Mouse (Mus musculus) liver, embryonic 13.5 days (tissue): ENCODE measurements around the gene Rhof. TPM values are rescaled to one million over a fixed set of nuclear protein-coding genes. Genes with fewer than 3 reads are reported as not detected.

Experiments
- ATAC-seq: fragments of 200-750 bp; cut with Nextera tagmentation; 2 replicates; pipeline ENCODE4 v1.8.0; 2017; ENCODE audit warnings: low read depth, mild to moderate bottlenecking, moderate number of reproducible peaks, moderate library complexity
- DNase-seq: peaks from one replicate; pipeline ENCODE4 v3.0.0; 2022
- H3K27ac ChIP-seq: fragments of 300-500 bp; sonication (generic); 2 replicates; pipeline ENCODE4 v1.5.1; 2015; ENCODE audit warnings: moderate library complexity, mild to moderate bottlenecking, inconsistent platforms
- H3K27me3 ChIP-seq: fragments of 300-500 bp; sonication (generic); 2 replicates; pipeline ENCODE4 v1.6.1; 2015; ENCODE audit warnings: mild to moderate bottlenecking, inconsistent platforms
- H3K36me3 ChIP-seq: fragments of 300-500 bp; sonication (generic); 2 replicates; pipeline ENCODE4 v1.6.1; 2015; ENCODE audit warnings: mild to moderate bottlenecking, inconsistent platforms
- H3K4me1 ChIP-seq: fragments of 300-500 bp; sonication (generic); replicated peaks from 2 replicates; pipeline ENCODE4 v1.6.1; 2015; ENCODE audit warnings: inconsistent platforms
- H3K4me2 ChIP-seq: fragments of 300-500 bp; sonication (generic); 2 replicates; pipeline ENCODE4 v1.6.1; 2015; ENCODE audit warnings: inconsistent platforms, mild to moderate bottlenecking, moderate library complexity
- H3K4me3 ChIP-seq: fragments of 300-500 bp; sonication (generic); replicated peaks from 2 replicates; pipeline ENCODE4 v1.5.1; 2015; ENCODE audit warnings: mild to moderate bottlenecking, inconsistent platforms
- H3K9ac ChIP-seq: fragments of 300-500 bp; sonication (generic); 2 replicates; pipeline ENCODE4 v1.6.1; 2015; ENCODE audit warnings: mild to moderate bottlenecking, inconsistent platforms
- H3K9me3 ChIP-seq: fragments of 300-500 bp; sonication (generic); replicated peaks from 2 replicates; pipeline ENCODE4 v1.6.1; 2016; ENCODE audit warnings: inconsistent platforms
- WGBS: fragments of 180-500 bp; shearing (Covaris S2); methylation state at CpG from one replicate; pipeline ENCODE4 v1.1.7; 2015; ENCODE audit not compliant: insufficient replicate concordance; 5-methylcytosine and 5-hydroxymethylcytosine counted together
- polyA plus RNA-seq: library from polyadenylated mRNA; unstranded; fragments of >200 nt; fragmentation: Nextera tagmentation; extraction: Ambion mirVana; gene quantifications from 2 replicates; pipeline ENCODE4 v1.2.1, GENCODE M21; 2015

The Rhof gene
- polyA plus RNA-seq, 1 experiment from 2014 or later: 2.5 TPM

DNA sequence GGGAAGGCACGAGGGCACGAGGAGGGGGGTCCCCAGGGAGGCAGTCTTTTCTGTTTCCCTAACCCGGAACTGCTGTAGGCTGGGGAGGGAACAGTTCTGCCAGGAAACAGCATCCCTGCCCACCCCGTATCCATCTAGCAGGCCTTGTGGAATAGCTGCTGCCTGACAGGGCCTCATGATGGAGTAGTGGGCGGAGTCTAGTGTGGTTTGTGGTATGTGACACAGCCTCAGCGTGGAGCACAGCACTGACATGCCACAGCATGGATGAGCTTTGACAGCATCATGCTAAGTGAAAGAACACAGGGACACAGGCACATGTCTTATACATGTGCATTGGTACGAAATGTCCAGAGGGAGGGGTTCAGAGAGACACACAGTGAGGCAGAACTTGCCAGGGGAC lies 30.1 kb downstream of the Rhof start:
- H3K4me1 ChIP-seq: peaks cover 15% of the 10 kb centered on the region
- ATAC-seq (0 out of 2 replicates have a peak, but pooled peaks have one; percentile 16), DNase-seq (no peak)
- H3K36me3 ChIP-seq: peaks cover 99% of the 10 kb centered on the region
- H3K27me3 ChIP-seq: no peaks in the 10 kb centered on the region
- no peak overlapping the region for H3K4me3 ChIP-seq
- no peak overlapping the region for H3K4me2 ChIP-seq
- no peak overlapping the region for H3K27ac ChIP-seq
- H3K9ac ChIP-seq: no peak overlapping the region
- 59% methylated on average over 7 of the region's 7 CpGs for WGBS
- no peaks in the 10 kb centered on the region for H3K9me3 ChIP-seq

DNA sequence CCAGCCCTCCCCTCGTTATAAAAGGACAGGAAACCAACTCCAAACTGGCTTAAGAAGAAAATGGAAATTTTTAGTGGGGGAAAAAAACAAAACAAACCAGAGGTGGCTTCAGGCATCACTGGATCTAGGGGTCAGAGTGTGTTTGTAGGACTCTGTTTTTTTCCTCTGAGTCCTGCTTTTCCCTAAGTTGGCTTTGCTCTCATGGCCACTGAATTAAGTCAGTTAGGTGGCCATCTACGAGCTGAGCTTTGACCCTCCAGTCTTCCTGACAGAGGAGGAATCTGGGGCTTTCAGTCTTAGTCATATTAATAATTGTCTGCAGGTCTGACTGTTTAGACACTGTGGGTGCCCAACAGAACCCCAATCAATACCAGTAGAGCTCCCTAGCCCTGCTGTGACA lies 34.0 kb downstream of the Rhof start:
- no peak for ATAC-seq
- WGBS: 70% methylated on average over 2 of the region's 2 CpGs
- H3K9me3 ChIP-seq: no peaks in the 10 kb centered on the region
- H3K9ac ChIP-seq: no peak overlapping the region
- H3K4me1 ChIP-seq: peaks cover 54% of the 10 kb centered on the region
- DNase-seq: no peak
- H3K27ac ChIP-seq: peak overlapping the region; percentile 67
- H3K36me3 ChIP-seq: peaks cover 68% of the 10 kb centered on the region
- H3K4me2 ChIP-seq: no peak overlapping the region
- H3K4me3 ChIP-seq: no peak overlapping the region
- H3K27me3 ChIP-seq: no peaks in the 10 kb centered on the region

DNA sequence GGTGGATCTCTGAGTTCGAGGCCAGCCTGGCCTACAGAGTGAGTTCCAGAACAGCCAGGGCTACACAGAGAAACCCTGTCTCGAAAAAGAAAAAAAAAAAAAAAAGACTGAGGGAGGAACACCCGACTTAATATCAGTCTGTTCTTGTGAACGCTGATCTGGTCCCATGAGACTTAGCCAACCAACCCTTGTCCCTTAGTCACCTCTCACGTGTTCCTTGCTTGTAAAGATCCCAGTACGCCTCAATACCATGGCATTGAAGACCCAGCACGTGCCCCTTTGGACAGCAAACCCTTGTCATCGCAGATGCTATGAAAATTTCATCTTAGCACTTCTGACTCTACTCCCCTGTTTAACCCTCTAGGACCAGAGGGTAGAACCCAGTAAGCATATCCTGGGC lies 36.2 kb downstream of the Rhof start:
- peaks cover 48% of the 10 kb centered on the region for H3K36me3 ChIP-seq

DNA sequence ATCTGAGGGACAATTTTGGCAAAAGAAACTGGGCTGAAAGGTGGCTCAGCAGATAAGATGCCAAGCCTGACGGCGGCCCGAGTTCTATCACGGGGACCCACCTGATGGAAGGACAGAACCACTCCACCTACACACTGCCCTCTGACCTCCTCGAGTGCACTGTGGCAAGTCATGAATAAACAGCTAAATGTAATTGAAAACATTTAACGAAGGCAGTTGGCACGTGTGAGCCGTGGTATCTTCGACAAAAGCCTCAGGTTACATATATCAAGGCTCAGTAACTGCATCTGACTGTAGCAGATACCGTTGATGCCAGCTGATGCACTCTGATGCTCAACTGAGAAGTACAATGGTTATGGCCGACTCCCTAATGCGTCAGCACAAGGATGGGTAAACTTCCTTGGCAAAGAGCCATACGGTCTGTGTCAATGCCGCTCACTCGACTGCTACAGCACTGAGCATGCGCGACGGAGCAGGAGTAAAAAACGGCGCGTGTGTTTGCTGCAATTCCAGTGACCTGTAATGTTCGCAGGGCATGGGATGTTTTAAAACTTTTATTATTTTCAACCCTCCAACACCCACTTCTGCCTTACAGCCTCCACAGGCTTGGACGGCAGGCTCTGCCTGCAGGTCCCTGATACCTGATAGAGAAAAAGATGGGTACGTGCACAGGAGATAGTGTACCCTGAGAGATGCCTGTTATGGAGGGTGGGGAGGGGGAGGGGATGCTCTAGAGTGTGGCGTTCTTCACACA lies 38.1 kb downstream of the Rhof start:
- peaks cover 81% of the 10 kb centered on the region for H3K4me1 ChIP-seq
- ATAC-seq (peak; percentile 86), DNase-seq (peak; percentile 83)
- no peaks in the 10 kb centered on the region for H3K9me3 ChIP-seq
- peak overlapping the region; percentile 78 for H3K4me2 ChIP-seq
- peak overlapping the region; percentile 99 for H3K27ac ChIP-seq
- peak overlapping the region; percentile 38 for H3K4me3 ChIP-seq
- H3K9ac ChIP-seq: peak overlapping the region; percentile 75
- peaks cover 32% of the 10 kb centered on the region for H3K36me3 ChIP-seq
- H3K27me3 ChIP-seq: no peaks in the 10 kb centered on the region
- WGBS: 37% methylated on average over 25 of the region's 25 CpGs

More for the DNA sequence above, 36.2 kb downstream of the Rhof start:
- Histone ChIP-seq H3K27me3 (no peaks in the 10 kb centered on the region), H3K27ac (peak overlapping the region; percentile 99), H3K9me3 (no peaks in the 10 kb centered on the region), H3K4me2 (no peak overlapping the region), H3K4me3 (no peak overlapping the region), H3K9ac (no peak overlapping the region), H3K4me1 (peaks cover 62% of the 10 kb centered on the region)
- ATAC-seq (no peak), DNase-seq (no peak)
- 83% methylated on average over 8 of the region's 8 CpGs for WGBS

DNA sequence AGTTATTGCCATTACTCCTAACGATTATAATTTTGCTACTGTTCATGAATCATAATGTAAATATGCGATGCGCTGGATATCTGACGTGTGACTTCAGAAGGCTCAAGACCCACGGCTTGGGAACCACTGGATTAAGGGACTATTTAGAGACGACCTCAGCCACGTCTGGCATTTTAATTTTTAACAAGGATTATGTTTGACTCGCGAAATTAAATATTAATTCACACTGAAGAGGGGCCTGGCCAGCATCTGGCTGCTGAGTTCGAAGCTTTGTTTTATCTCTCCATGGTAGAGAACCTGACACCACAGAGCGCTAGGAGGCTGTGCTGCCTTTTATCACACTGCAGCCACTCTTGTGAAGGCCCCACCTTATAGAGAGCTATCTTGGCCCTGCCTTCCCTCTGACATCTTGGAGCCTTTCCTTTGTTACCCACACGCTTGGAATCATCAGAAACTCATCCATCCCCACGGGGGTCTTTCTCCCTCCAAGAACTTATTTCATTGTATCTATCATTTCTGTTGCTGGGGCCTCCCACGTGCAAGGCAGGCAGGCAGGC lies 39.3 kb downstream of the Rhof start:
- Histone ChIP-seq H3K4me3 (peak overlapping the region; percentile 38), H3K27me3 (no peaks in the 10 kb centered on the region), H3K9ac (peak overlapping the region; percentile 75), H3K27ac (peak overlapping the region; percentile 99), H3K36me3 (peaks cover 31% of the 10 kb centered on the region), H3K4me1 (peaks cover 83% of the 10 kb centered on the region), H3K9me3 (no peaks in the 10 kb centered on the region), H3K4me2 (peak overlapping the region; percentile 78)
- peak; percentile 77 for DNase-seq
- WGBS: 35% methylated on average over 14 of the region's 14 CpGs
- ATAC-seq: peak; percentile 84

DNA sequence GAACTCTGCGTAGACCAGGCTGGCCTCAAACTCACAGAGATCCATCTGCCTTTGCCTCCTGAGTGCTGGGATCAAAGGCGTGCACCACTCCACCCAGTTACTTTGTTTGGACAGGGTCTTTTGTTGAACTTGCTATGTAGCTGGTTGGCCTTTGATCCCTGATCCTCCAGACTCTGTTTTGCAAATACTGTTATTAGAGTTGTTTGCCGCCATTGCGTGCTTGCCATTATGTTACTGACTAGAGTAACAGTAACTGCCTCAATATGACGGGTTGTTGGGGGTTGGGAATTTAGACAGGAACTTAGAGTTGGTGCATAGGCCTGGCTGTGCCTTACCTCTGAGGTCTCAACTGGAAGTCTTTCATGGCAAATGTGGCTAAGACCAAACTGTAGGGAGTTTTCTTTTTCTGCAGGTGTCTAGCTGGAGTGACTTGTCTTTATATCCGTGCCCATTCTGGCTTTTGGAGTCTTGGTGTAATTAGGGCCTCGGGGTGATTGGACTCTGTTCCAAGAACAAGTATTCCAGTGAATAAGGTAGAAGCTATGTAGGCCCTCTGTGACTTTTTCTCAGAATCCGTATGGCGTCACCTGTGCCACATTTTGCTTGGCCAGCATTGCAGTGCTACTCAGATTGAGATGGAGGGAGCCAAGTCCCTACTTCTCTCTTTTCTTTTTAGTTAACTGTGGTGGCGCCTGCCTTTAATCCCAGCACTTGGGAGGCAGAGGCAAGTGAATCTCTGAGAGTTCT lies 41.8 kb downstream of the Rhof start:
- H3K4me1 ChIP-seq: peaks cover 78% of the 10 kb centered on the region
- no peaks in the 10 kb centered on the region for H3K9me3 ChIP-seq
- WGBS: 84% methylated on average over 10 of the region's 10 CpGs
- peak overlapping the region; percentile 42 for H3K9ac ChIP-seq
- no peak for ATAC-seq
- no peak overlapping the region for H3K4me2 ChIP-seq
- H3K27ac ChIP-seq: peak overlapping the region; percentile 82
- DNase-seq: no peak
- no peak overlapping the region for H3K4me3 ChIP-seq
- peaks cover 17% of the 10 kb centered on the region for H3K36me3 ChIP-seq
- H3K27me3 ChIP-seq: no peaks in the 10 kb centered on the region

DNA sequence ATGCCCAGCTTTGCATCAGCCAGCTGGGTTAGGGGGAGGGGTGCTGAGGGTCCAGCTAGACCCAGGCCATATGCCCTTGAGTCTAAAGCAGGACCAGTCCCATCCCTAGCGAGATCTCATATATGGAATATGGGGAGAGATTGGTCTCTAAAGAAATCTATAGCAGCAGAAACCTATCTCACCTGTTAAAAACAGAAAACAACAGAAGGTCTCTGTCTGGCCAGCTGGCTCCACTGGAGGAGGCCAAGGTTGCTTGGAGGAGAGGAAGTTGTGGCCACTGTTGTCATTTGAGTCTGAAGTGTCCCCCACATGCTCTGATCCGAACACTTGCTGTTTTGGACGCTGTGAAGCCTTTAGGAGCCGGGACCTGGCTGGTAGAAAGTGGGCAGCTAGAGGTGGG lies 43.7 kb downstream of the Rhof start:
- peaks cover 74% of the 10 kb centered on the region for H3K4me1 ChIP-seq
- no peak for ATAC-seq

DNA sequence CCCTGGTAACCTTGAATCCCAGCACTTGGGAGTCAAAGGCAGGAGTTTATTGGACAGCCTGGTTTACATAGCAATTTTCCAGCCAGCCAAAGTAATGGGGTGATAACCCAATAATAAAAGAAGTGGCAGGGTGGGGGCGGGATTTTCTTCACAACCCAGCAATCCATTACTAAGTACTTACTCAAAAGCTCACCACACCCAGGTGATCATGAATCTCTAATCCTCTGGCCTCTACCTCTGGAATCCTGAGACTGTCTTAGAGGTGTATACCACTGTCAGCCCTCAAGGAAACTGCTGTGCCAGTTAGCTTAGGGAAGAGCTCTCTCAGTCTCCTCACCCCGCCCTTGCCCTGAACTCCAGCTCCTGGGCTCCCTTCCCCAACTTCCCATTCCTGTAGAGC lies 46.0 kb downstream of the Rhof start:
- Histone ChIP-seq H3K9ac (no peak overlapping the region; the same call in 1 of the 2 replicates), H3K4me3 (no peak overlapping the region), H3K4me2 (no peak overlapping the region), H3K9me3 (no peaks in the 10 kb centered on the region), H3K36me3 (peaks cover 17% of the 10 kb centered on the region), H3K4me1 (peaks cover 71% of the 10 kb centered on the region), H3K27me3 (no peaks in the 10 kb centered on the region), H3K27ac (peak overlapping the region; percentile 41; the same call in 1 of the 2 replicates)
- ATAC-seq: no peak
- WGBS: 83% methylated on average over 2 of the region's 2 CpGs
- no peak for DNase-seq

More for the DNA sequence above, 43.7 kb downstream of the Rhof start:
- H3K36me3 ChIP-seq: peaks cover 17% of the 10 kb centered on the region
- DNase-seq: no peak
- H3K27ac ChIP-seq: peak overlapping the region; percentile 82; the same call in 1 of the 2 replicates
- H3K4me3 ChIP-seq: no peak overlapping the region
- no peak overlapping the region for H3K9ac ChIP-seq
- H3K9me3 ChIP-seq: no peaks in the 10 kb centered on the region
- no peaks in the 10 kb centered on the region for H3K27me3 ChIP-seq
- WGBS: 83% methylated on average over 4 of the region's 4 CpGs
- H3K4me2 ChIP-seq: no peak overlapping the region

DNA sequence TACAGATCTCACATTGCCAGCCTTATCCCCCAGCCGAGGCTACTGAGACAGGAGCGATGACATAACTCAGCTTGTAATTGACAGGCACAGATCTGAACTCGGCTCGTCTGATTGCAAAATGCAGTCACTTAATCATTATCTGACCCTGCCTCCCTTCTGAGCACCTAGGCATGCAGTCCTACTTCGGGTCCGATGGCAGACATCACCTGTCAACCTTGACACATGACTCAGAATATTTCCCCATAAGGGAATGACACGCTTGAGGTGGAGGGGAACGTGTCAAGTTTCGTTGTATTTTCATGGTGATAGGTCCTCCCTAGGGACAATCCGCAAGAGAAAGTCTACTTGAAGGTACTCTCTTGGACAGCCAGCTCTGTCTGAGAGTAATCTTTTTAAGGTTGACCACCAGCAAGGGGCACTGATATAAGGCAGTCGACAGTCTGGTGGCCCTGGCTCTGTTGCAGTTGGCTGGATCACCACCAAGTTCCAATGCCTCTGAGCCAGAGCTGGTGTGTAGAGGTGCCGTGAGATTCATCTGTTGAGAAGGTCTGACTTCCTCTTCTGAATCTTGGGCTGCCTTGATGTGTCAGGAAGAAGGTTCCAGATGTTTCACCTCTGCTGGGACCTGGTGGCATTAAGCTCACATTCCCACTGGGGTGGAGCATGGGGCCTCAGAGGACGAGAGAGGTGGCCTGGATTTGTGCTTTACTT lies 49.0 kb downstream of the Rhof start:
- WGBS: 63% methylated on average over 13 of the region's 13 CpGs
- peaks cover 3% of the 10 kb centered on the region; the same call in 1 of the 2 replicates for H3K9me3 ChIP-seq
- ATAC-seq: no peak

DNA sequence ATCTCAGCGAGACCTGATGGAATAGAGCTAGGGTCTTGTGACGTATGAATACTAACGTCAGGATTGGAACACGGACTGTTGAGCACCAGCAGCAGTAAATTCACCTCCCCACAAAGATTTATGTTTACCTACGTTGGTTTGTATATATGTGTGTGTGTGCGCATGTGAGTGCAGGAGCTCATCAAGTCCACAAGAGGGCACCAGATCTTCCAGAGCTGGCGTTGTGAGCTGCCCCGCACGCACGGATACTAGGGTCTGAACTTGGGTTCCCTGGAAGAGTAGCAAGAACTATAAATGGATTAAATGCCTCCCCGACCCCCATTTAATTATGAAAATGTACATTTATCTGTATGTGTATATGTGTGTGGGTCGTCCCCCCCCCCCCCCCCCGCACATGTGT lies 52.0 kb downstream of the Rhof start:
- DNase-seq (no peak), ATAC-seq (no peak)
- Histone ChIP-seq H3K27me3 (no peaks in the 10 kb centered on the region), H3K9me3 (peaks cover 3% of the 10 kb centered on the region; the same call in 1 of the 2 replicates), H3K27ac (no peak overlapping the region), H3K4me3 (no peak overlapping the region), H3K9ac (no peak overlapping the region), H3K36me3 (peaks cover 22% of the 10 kb centered on the region), H3K4me2 (no peak overlapping the region), H3K4me1 (peaks cover 77% of the 10 kb centered on the region)
- 92% methylated on average over 13 of the region's 13 CpGs for WGBS

More for the DNA sequence above, 49.0 kb downstream of the Rhof start:
- Histone ChIP-seq H3K4me3 (no peak overlapping the region), H3K9ac (0 out of 2 replicates have a peak overlapping the region, but pooled peaks have one; percentile 6), H3K27ac (peak overlapping the region; percentile 37), H3K4me1 (peaks cover 71% of the 10 kb centered on the region), H3K36me3 (peaks cover 26% of the 10 kb centered on the region), H3K4me2 (no peak overlapping the region), H3K27me3 (no peaks in the 10 kb centered on the region)
- no peak for DNase-seq

DNA sequence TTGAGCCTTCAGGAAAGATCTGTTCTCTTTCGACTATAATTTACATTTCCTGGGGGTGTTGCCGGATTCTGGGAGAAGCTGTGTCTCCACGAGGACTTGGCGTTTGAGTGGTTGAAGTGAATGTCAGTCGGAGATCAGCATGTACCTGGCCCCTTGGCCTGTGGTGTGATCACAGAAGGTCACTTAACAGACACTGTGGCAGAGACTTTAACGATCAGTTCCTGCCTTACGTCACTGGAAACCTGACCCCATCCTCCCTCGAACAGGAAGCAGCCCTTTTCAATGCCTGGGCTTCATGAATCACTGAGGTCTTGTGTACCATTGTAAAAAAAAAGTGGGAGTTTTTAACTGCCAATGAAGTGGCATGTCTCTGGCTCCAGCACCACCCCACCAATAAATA lies 52.5 kb downstream of the Rhof start:
- Histone ChIP-seq H3K9me3 (peaks cover 3% of the 10 kb centered on the region; the same call in 1 of the 2 replicates), H3K4me3 (no peak overlapping the region), H3K9ac (no peak overlapping the region), H3K27ac (no peak overlapping the region; the same call in 1 of the 2 replicates), H3K27me3 (no peaks in the 10 kb centered on the region), H3K4me2 (0 out of 2 replicates have a peak overlapping the region, but pooled peaks have one; percentile 58), H3K4me1 (peaks cover 78% of the 10 kb centered on the region), H3K36me3 (peaks cover 22% of the 10 kb centered on the region)
- 40% methylated on average over 8 of the region's 8 CpGs for WGBS
- ATAC-seq: no peak
- no peak for DNase-seq
